Mouse (Mus musculus) midbrain, embryonic 13.5 days (tissue): ENCODE data around the gene Irf2. TPM values are rescaled to one million over a fixed set of nuclear protein-coding genes. Genes with fewer than 3 reads are reported as not detected.

Source experiments
- ATAC-seq: fragments of 200-750 bp; cut with Nextera tagmentation; 2 replicates; pipeline ENCODE4 v1.8.0; 2017; ENCODE audit warnings: mild to moderate bottlenecking, moderate TSS enrichment, moderate library complexity
- H3K27ac ChIP-seq: fragments of 300-500 bp; sonication (generic); 2 replicates; pipeline ENCODE4 v1.5.1; 2015; ENCODE audit warnings: inconsistent platforms, mild to moderate bottlenecking, moderate library complexity
- H3K27me3 ChIP-seq: fragments of 300-500 bp; sonication (generic); 2 replicates; pipeline ENCODE4 v1.6.1; 2015; ENCODE audit warnings: mild to moderate bottlenecking, inconsistent platforms
- H3K36me3 ChIP-seq: fragments of 300-500 bp; sonication (generic); 2 replicates; pipeline ENCODE4 v1.6.1; 2015; ENCODE audit warnings: mild to moderate bottlenecking, inconsistent platforms
- H3K4me1 ChIP-seq: fragments of 300-500 bp; sonication (generic); replicated peaks from 2 replicates; pipeline ENCODE4 v1.6.1; 2015; ENCODE audit warnings: inconsistent platforms
- H3K4me2 ChIP-seq: fragments of 300-500 bp; sonication (generic); replicated peaks from 2 replicates; pipeline ENCODE4 v1.6.1; 2015; ENCODE audit warnings: moderate library complexity, mild to moderate bottlenecking, inconsistent platforms
- H3K4me3 ChIP-seq: fragments of 300-500 bp; sonication (generic); replicated peaks from 2 replicates; pipeline ENCODE4 v1.5.1; 2015; ENCODE audit warnings: mild to moderate bottlenecking, inconsistent platforms
- H3K9ac ChIP-seq: fragments of 300-500 bp; sonication (generic); replicated peaks from 2 replicates; pipeline ENCODE4 v1.6.1; 2015; ENCODE audit warnings: mild to moderate bottlenecking, inconsistent platforms
- H3K9me3 ChIP-seq: fragments of 300-500 bp; sonication (generic); 2 replicates; pipeline ENCODE4 v1.6.1; 2016; ENCODE audit warnings: mild to moderate bottlenecking, inconsistent platforms
- WGBS: fragments of 180-500 bp; shearing (Covaris S2); methylation state at CpG from one replicate; pipeline ENCODE4 v1.1.7; 2015; 5-methylcytosine and 5-hydroxymethylcytosine counted together
- polyA plus RNA-seq: library from polyadenylated mRNA; unstranded; fragments of >200 nt; fragmentation: Nextera tagmentation; extraction: Ambion mirVana; gene quantifications from 2 replicates; pipeline ENCODE4 v1.2.1, GENCODE M21; 2015

Gene Irf2
- polyA plus RNA-seq, 1 experiment from 2014 or later = 9.8 TPM

- no peaks in the 10 kb centered on the region for H3K27me3 ChIP-seq
- ATAC-seq = no peak
- WGBS = 93% methylated on average over 5 of the region's 5 CpGs
Observed at GRCm38 (mm10) chr8:46791664-46792371, 52.3 kb downstream of the Irf2 start.

GRCm38 (mm10) chr8:46792653-46793052 lies 53.1 kb downstream of the Irf2 start:
- H3K4me1 ChIP-seq = no peaks in the 10 kb centered on the region
- H3K36me3 ChIP-seq = peaks cover 9% of the 10 kb centered on the region
- H3K4me3 ChIP-seq = no peak overlapping the region
- no peak overlapping the region for H3K9ac ChIP-seq
- no peaks in the 10 kb centered on the region for H3K9me3 ChIP-seq
- WGBS = 80% methylated on average over 2 of the region's 2 CpGs
- H3K4me2 ChIP-seq = no peak overlapping the region
- no peak for ATAC-seq
- H3K27me3 ChIP-seq = no peaks in the 10 kb centered on the region
- H3K27ac ChIP-seq = no peak overlapping the region

More at GRCm38 (mm10) chr8:46791664-46792371, 52.3 kb downstream of the Irf2 start:
- no peak overlapping the region for H3K27ac ChIP-seq
- no peak overlapping the region for H3K4me3 ChIP-seq
- no peaks in the 10 kb centered on the region for H3K9me3 ChIP-seq
- no peak overlapping the region for H3K4me2 ChIP-seq
- no peaks in the 10 kb centered on the region for H3K4me1 ChIP-seq
- H3K9ac ChIP-seq = no peak overlapping the region
- 0 out of 2 replicates have a peak, but pooled peaks cover under 1% of the 10 kb centered on the region for H3K36me3 ChIP-seq

- Histone ChIP-seq H3K9me3 (no peaks in the 10 kb centered on the region), H3K4me2 (no peak overlapping the region), H3K27ac (no peak overlapping the region), H3K4me1 (no peaks in the 10 kb centered on the region), H3K27me3 (no peaks in the 10 kb centered on the region), H3K4me3 (no peak overlapping the region), H3K36me3 (peaks cover 9% of the 10 kb centered on the region), H3K9ac (no peak overlapping the region)
- 96% methylated on average over 14 of the region's 14 CpGs for WGBS
- ATAC-seq = no peak
Observed at GRCm38 (mm10) chr8:46793248-46793647, 53.7 kb downstream of the Irf2 start.

GRCm38 (mm10) chr8:46794317-46794716 lies 54.8 kb downstream of the Irf2 start:
- Histone ChIP-seq H3K4me3 (no peak overlapping the region), H3K27me3 (no peaks in the 10 kb centered on the region), H3K9me3 (no peaks in the 10 kb centered on the region), H3K9ac (no peak overlapping the region), H3K4me1 (no peaks in the 10 kb centered on the region), H3K27ac (no peak overlapping the region), H3K4me2 (no peak overlapping the region), H3K36me3 (peaks cover 9% of the 10 kb centered on the region)
- ATAC-seq = no peak
- WGBS = 70% methylated on average over 5 of the region's 5 CpGs

- Histone ChIP-seq H3K4me1 (no peaks in the 10 kb centered on the region), H3K27me3 (no peaks in the 10 kb centered on the region), H3K9me3 (no peaks in the 10 kb centered on the region), H3K4me3 (no peak overlapping the region), H3K36me3 (peaks cover 9% of the 10 kb centered on the region), H3K9ac (no peak overlapping the region), H3K27ac (no peak overlapping the region), H3K4me2 (no peak overlapping the region)
- ATAC-seq = no peak
- 96% methylated on average over 5 of the region's 5 CpGs for WGBS
Observed at GRCm38 (mm10) chr8:46799212-46799611, 59.7 kb downstream of the Irf2 start.

GRCm38 (mm10) chr8:46799706-46800105 lies 60.2 kb downstream of the Irf2 start:
- Histone ChIP-seq H3K4me1 (no peaks in the 10 kb centered on the region), H3K9ac (no peak overlapping the region), H3K36me3 (peaks cover 9% of the 10 kb centered on the region), H3K9me3 (no peaks in the 10 kb centered on the region), H3K4me3 (no peak overlapping the region), H3K4me2 (no peak overlapping the region), H3K27ac (no peak overlapping the region), H3K27me3 (no peaks in the 10 kb centered on the region)
- WGBS = 89% methylated on average over 2 of the region's 2 CpGs
- no peak for ATAC-seq

- no peak for ATAC-seq
- 82% methylated on average over 1 of the region's 1 CpGs for WGBS
- Histone ChIP-seq H3K4me2 (no peak overlapping the region), H3K27ac (no peak overlapping the region), H3K9me3 (no peaks in the 10 kb centered on the region), H3K4me3 (no peak overlapping the region), H3K9ac (no peak overlapping the region), H3K36me3 (peaks cover 13% of the 10 kb centered on the region), H3K4me1 (no peaks in the 10 kb centered on the region), H3K27me3 (no peaks in the 10 kb centered on the region)
Observed at GRCm38 (mm10) chr8:46801153-46801684, 61.7 kb downstream of the Irf2 start.

GRCm38 (mm10) chr8:46802009-46802408 lies 62.5 kb downstream of the Irf2 start:
- no peak overlapping the region for H3K4me2 ChIP-seq
- no peaks in the 10 kb centered on the region for H3K27me3 ChIP-seq
- WGBS = 96% methylated on average over 2 of the region's 2 CpGs
- no peaks in the 10 kb centered on the region for H3K9me3 ChIP-seq
- H3K36me3 ChIP-seq = peaks cover 19% of the 10 kb centered on the region
- no peak overlapping the region for H3K4me3 ChIP-seq
- no peaks in the 10 kb centered on the region for H3K4me1 ChIP-seq
- no peak for ATAC-seq
- no peak overlapping the region for H3K27ac ChIP-seq
- H3K9ac ChIP-seq = no peak overlapping the region

GRCm38 (mm10) chr8:46804721-46805120 lies 65.2 kb downstream of the Irf2 start:
- ATAC-seq = no peak
- Histone ChIP-seq H3K4me2 (no peak overlapping the region), H3K9ac (no peak overlapping the region), H3K4me1 (no peaks in the 10 kb centered on the region), H3K27me3 (no peaks in the 10 kb centered on the region), H3K4me3 (no peak overlapping the region), H3K9me3 (peaks cover 6% of the 10 kb centered on the region; the same call in 1 of the 2 replicates), H3K36me3 (peaks cover 28% of the 10 kb centered on the region), H3K27ac (no peak overlapping the region)
- 97% methylated on average over 5 of the region's 5 CpGs for WGBS

- WGBS = 90% methylated on average over 11 of the region's 11 CpGs
- ATAC-seq = no peak
- no peak overlapping the region for H3K4me3 ChIP-seq
- H3K4me1 ChIP-seq = 0 out of 2 replicates have a peak, but pooled peaks cover 5% of the 10 kb centered on the region
- no peak overlapping the region for H3K9ac ChIP-seq
- H3K27me3 ChIP-seq = no peaks in the 10 kb centered on the region
- no peak overlapping the region for H3K27ac ChIP-seq
- peaks cover 6% of the 10 kb centered on the region; the same call in 1 of the 2 replicates for H3K9me3 ChIP-seq
- no peak overlapping the region for H3K4me2 ChIP-seq
- H3K36me3 ChIP-seq = peaks cover 24% of the 10 kb centered on the region
Observed at GRCm38 (mm10) chr8:46811021-46811622, 71.6 kb downstream of the Irf2 start.

GRCm38 (mm10) chr8:46811944-46812343 lies 72.4 kb downstream of the Irf2 start:
- 99% methylated on average over 2 of the region's 2 CpGs for WGBS
- Histone ChIP-seq H3K9me3 (peaks cover 6% of the 10 kb centered on the region; the same call in 1 of the 2 replicates), H3K4me2 (no peak overlapping the region), H3K27ac (no peak overlapping the region), H3K4me3 (no peak overlapping the region), H3K36me3 (peaks cover 16% of the 10 kb centered on the region), H3K9ac (no peak overlapping the region), H3K27me3 (no peaks in the 10 kb centered on the region), H3K4me1 (0 out of 2 replicates have a peak, but pooled peaks cover 5% of the 10 kb centered on the region)
- no peak for ATAC-seq

GRCm38 (mm10) chr8:46812966-46813365 lies 73.4 kb downstream of the Irf2 start:
- Histone ChIP-seq H3K36me3 (peaks cover 6% of the 10 kb centered on the region), H3K27ac (no peak overlapping the region), H3K9ac (no peak overlapping the region), H3K4me3 (no peak overlapping the region), H3K27me3 (no peaks in the 10 kb centered on the region), H3K9me3 (no peaks in the 10 kb centered on the region), H3K4me2 (no peak overlapping the region), H3K4me1 (0 out of 2 replicates have a peak, but pooled peaks cover 5% of the 10 kb centered on the region)
- 93% methylated on average over 4 of the region's 4 CpGs for WGBS
- no peak for ATAC-seq
